ENCODE assay signal across 26 mouse cellular contexts in genomic region chr10:29414361-29414760, GRCm38 (mm10). TPM values are rescaled to one million over a fixed set of nuclear protein-coding genes. Genes with fewer than 3 reads are reported as not detected.
DNase-seq lines count a peak whose midpoint lies in the region; ATAC-seq and TF ChIP-seq lines count a peak whose summit lies in the region.
"Had no signal": no experiment of that assay in that cellular context is flagged by ENCODE, and none has a peak within 500 bp of the region (broad histone marks: within the 10 kb centered on the region; RNA-seq: fewer than 3 reads in every experiment).

No protein-coding gene starts in this region.

- intact Hi-C loops in heart, adult 2 months (cut with DNase I) = no loop called here
- intact Hi-C loops in gastrocnemius, adult 2 months (cut with DNase I) = no loop called here

- no peaks in the 10 kb centered on the region for H3K4me1 ChIP-seq in heart, adult 2 months (ENCODE audit: control insufficient read depth, insufficient read depth, low read length)
- no peaks in the 10 kb centered on the region for H3K4me1 ChIP-seq in heart, embryonic 12.5 days (replicated peaks)
- H3K4me1 ChIP-seq: embryonic facial prominence, embryonic 12.5 days; forebrain, embryonic 12.5 days; heart, embryonic 15.5 days; limb, embryonic 15.5 days; neural tube, embryonic 13.5 days had no signal

- no peak for TF ChIP-seq CTCF in heart, adult 2 months (IDR thresholded peaks at IDR 0.05)
- TF ChIP-seq CTCF in gastrocnemius, adult 2 months (IDR thresholded peaks at IDR 0.05) = no peak

- TF ChIP-seq EP300 in heart, adult 2 months (IDR thresholded peaks at IDR 0.05; ENCODE audit: insufficient read depth, low read depth, low read length) = no peak

- H3K4me3 ChIP-seq in heart, adult 2 months = no peak overlapping the region
- H3K4me3 ChIP-seq in heart, embryonic 12.5 days = no peak overlapping the region
- no peak overlapping the region for H3K4me3 ChIP-seq in gastrocnemius, adult 2 months
- H3K4me3 ChIP-seq: embryonic facial prominence, embryonic 12.5 days; erythroblast, embryonic 14.5 days; forebrain, embryonic 12.5 days; heart, embryonic 15.5 days; limb, embryonic 15.5 days; myocyte; neural tube, embryonic 13.5 days had no signal

- H3K27me3 ChIP-seq in heart, adult 2 months (ENCODE audit: control insufficient read depth, insufficient read depth, low read length) = no peaks in the 10 kb centered on the region
- H3K27me3 ChIP-seq in heart, embryonic 12.5 days (replicated peaks) = no peaks in the 10 kb centered on the region
- H3K27me3 ChIP-seq: embryonic facial prominence, embryonic 12.5 days; forebrain, embryonic 12.5 days; heart, embryonic 15.5 days; limb, embryonic 15.5 days; neural tube, embryonic 13.5 days had no signal

- no peak overlapping the region for H3K9ac ChIP-seq in heart, adult 2 months (ENCODE audit: low read depth, low read length)
- no peak overlapping the region for H3K9ac ChIP-seq in heart, embryonic 12.5 days
- H3K9ac ChIP-seq: embryonic facial prominence, embryonic 12.5 days; forebrain, embryonic 12.5 days; heart, embryonic 15.5 days; limb, embryonic 15.5 days; neural tube, embryonic 13.5 days had no signal

- H3K27ac ChIP-seq in heart, adult 2 months = no peak overlapping the region
- no peak overlapping the region for H3K27ac ChIP-seq in heart, embryonic 12.5 days (ENCODE audit: poor library complexity, severe bottlenecking)
- no peak overlapping the region for H3K27ac ChIP-seq in gastrocnemius, adult 2 months
- H3K27ac ChIP-seq: embryonic facial prominence, embryonic 12.5 days; forebrain, embryonic 12.5 days; heart, embryonic 15.5 days; hindbrain, postnatal 0 days; limb, embryonic 15.5 days; macrophage; neural tube, embryonic 13.5 days had no signal

- no peaks in the 10 kb centered on the region for H3K36me3 ChIP-seq in heart, adult 2 months (ENCODE audit: control insufficient read depth, insufficient read depth, low read length)
- H3K36me3 ChIP-seq in heart, embryonic 12.5 days = no peaks in the 10 kb centered on the region
- H3K36me3 ChIP-seq: embryonic facial prominence, embryonic 12.5 days; forebrain, embryonic 12.5 days; heart, embryonic 15.5 days; limb, embryonic 15.5 days; neural tube, embryonic 13.5 days had no signal

- ATAC-seq in heart, embryonic 12.5 days (ENCODE audit: insufficient number of reproducible peaks, low FRiP score) = no peak
- ATAC-seq: hindbrain, postnatal 0 days; intestine, embryonic 16.5 days; midbrain, embryonic 16.5 days had no signal

- no peak for TF ChIP-seq POLR2A in heart, adult 2 months (IDR thresholded peaks at IDR 0.05; ENCODE audit: insufficient read depth, low read depth, low read length)

- H3K4me2 ChIP-seq in heart, embryonic 12.5 days = no peak overlapping the region
- H3K4me2 ChIP-seq: embryonic facial prominence, embryonic 12.5 days; forebrain, embryonic 12.5 days; heart, embryonic 15.5 days; limb, embryonic 15.5 days; neural tube, embryonic 13.5 days had no signal

- H3K79me2 ChIP-seq in heart, adult 2 months (replicated peaks; ENCODE audit: control insufficient read depth, insufficient read depth, low read length) = no peaks in the 10 kb centered on the region

- WGBS in heart, adult 2 months = 51% methylated on average over 2 of the region's 2 CpGs
- 68% methylated on average over 2 of the region's 2 CpGs for WGBS in heart, embryonic 12.5 days

- no peaks in the 10 kb centered on the region for H3K9me3 ChIP-seq in heart, embryonic 12.5 days (replicated peaks)
- H3K9me3 ChIP-seq: embryonic facial prominence, embryonic 12.5 days; forebrain, embryonic 12.5 days; heart, embryonic 15.5 days; limb, embryonic 15.5 days; neural tube, embryonic 13.5 days had no signal

- peak; percentile 6 for DNase-seq in adrenal gland, adult 8-10 months
- no peak for DNase-seq in adrenal gland, postnatal 4 days (ENCODE audit: low spot score in 2 of 2)
- peak; percentile 21 to 23 for DNase-seq in heart, adult 2 months
- peak; percentile 29 for DNase-seq in gastrocnemius, adult 2 months
- DNase-seq in skeletal muscle tissue, adult 2 months (ENCODE audit: low read depth, low spot score) = peak; percentile 50
- no peak for DNase-seq in embryo, embryonic 10.5 days (ENCODE audit: low spot score)
- DNase-seq: cerebellum, adult 9-10 months; kidney, adult 9 months; kidney, postnatal 14 days; left cerebral cortex, postnatal 4 days; retina, postnatal 1 day; right cerebral cortex, postnatal 25 days; thymus, adult 18-20 months; thymus, postnatal 36 days had no signal

RNA-seq across cellular contexts. Expression of gene Rnf146, which starts 52.1 kb away (rescaled TPM):
- 10 to 100 TPM; 48.6 to 55.0 (median 50.7) TPM for total RNA-seq in adrenal gland, adult 8-10 months (2022)
- total RNA-seq in adrenal gland, postnatal 4 days (2021) = 10 to 100 TPM; 56.8 to 62.1 TPM
- total RNA-seq in heart, adult 2 months (2021) = 10 to 100 TPM; 61.8 to 64.4 TPM
- polyA plus RNA-seq in heart, adult 2 months (2012; rRNA removed) = 20.4 and 50.2 TPM in 2 replicates
- polyA plus RNA-seq in heart, embryonic 12.5 days (2016; fragmentation: Nextera tagmentation; extraction: Ambion mirVana) = 36.4 and 36.9 TPM in 2 replicates
- 10 to 100 TPM; 56.5 to 60.7 TPM for total RNA-seq in gastrocnemius, adult 2 months (2021)

Comparison
In these comparisons a context has a peak if more than half of its experiments do, and no peak if none do; other contexts are left out.
1. DNase-seq: peak in adrenal gland, adult 8-10 months (single experiment), heart, adult 2 months (2 of 2), gastrocnemius, adult 2 months (single experiment) and skeletal muscle tissue, adult 2 months (single experiment); none in adrenal gland, postnatal 4 days (0 of 2) and embryo, embryonic 10.5 days (single experiment).